Mouse (Mus musculus) heart, adult 9 months (tissue): ENCODE data around the gene Mapre3.

Experiments used
- DNase-seq, 2 experiments: peaks; one replicate each; pipeline ENCODE4 v3.0.0; 2022; ENCODE audit warnings: low spot score in 2 of 2

Mapre3 gene

DNA sequence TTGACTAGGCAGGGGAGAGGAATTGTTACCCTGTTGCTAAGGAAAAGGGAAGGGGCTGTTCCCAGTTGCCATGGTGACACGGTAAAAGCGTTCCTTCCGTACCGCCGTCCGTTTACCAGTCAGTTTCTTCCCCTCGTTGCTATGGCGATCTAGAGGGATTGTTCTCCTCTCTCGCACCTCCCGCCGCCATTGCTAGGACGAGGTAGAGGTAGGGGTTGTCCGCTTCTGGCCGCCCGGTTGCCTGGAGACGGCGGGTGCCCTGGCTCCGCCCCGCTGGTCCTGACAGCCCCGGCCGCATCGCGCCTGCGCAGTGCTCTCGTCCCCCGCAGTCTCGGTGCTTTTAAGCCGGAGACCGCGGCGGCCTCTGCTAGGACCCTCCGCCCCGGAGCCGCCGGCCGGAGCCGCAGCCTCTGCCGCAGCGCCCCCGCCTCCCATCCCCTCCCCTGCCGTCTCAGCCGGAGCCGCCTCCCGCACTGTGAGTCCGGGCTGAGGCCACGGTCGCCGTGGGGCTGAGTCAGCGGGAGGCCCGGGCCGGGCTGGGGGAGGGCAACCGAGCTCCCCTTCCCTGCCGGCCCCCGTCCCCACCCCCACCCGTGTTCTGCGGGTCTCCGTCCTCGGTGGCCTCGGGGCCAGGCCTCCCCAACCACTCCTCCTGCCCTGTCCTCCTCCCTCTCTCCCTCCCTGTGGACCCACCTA, at the start of gene Mapre3:
Mapre3 (plus strand) TSS at position 218 of the 696 bp plus-strand sequence.
- DNase-seq: peak; percentile 93 to 95

- DNase-seq: no peak
These were observed 48.7 kb upstream of the Mapre3 start for GRCm38 (mm10) chr5:30765596-30766370.

- no peak for DNase-seq
These were observed 46.4 kb upstream of the Mapre3 start for GRCm38 (mm10) chr5:30768082-30768481.

- peak; percentile 16 to 35 for DNase-seq
These were observed 45.8 kb upstream of the Mapre3 start for GRCm38 (mm10) chr5:30768598-30768997.

DNA sequence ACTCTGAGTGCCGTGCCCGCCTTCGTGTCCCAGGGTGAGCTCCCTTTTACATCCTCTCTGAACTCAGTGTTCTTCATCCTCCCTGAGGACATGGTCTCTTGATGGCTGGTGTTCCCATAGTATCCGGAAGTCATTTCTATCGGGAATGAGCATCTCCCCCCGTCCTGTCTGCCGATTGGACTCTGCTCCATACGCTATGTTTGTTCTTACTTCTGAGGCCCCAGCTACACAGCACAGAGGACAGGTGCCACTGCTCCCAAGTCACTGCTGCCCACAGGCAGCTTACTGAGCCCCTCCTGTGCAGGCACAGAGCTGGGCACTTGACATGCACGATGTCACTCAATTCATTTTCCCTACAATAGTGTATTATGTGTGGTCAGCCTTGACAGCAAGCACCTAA, 45.4 kb upstream of the Mapre3 start:
- DNase-seq: no peak

GRCm38 (mm10) chr5:30774601-30775371, 39.7 kb upstream of the Mapre3 start:
- DNase-seq: peak; percentile 74 to 83

GRCm38 (mm10) chr5:30780699-30781098, 33.7 kb upstream of the Mapre3 start:
- DNase-seq: peak; percentile 34 to 52

DNA sequence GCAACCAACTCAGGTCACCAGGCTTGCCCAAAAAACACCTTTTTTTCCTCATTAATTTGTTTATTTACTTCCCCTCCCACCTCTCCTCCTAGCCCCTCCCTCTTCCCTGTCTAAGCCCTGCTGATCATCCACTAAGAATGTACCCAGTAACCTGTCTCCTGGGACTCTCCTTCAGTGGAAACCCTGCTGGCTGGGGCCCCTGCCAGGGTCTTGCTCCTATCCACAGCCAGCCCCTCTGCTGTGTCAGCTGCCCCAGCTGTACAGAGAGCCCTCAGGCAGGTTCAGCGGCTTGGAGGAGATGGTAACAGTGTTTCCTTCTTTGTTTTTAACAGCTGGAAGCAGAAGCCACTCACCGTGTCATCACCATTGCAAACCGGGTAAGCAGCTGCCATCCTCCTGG, 33.3 kb upstream of the Mapre3 start:
- DNase-seq: no peak

GRCm38 (mm10) chr5:30787381-30787780, 27.1 kb upstream of the Mapre3 start:
- DNase-seq: no peak

DNA sequence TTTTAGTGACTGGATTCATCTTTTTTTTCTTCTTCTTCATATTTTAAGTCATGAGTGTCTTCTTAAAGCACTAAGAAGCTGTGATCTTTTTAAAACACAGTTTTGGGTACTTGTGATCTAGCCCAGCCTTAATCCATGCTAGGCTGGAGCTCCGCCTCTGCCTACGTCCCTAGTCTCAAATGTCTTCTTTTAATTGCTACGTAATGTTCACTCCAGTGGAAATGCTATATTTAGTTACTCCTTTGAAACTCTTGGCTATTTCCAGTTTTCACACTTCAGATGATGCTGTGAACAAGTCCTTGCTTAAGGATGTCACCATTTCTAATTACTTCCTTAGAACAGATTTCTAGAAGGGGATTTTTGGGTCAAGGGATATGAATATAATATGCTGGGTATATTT, 24.4 kb upstream of the Mapre3 start:
- DNase-seq: no peak

- DNase-seq: peak; percentile 32 to 49
These were observed 18.3 kb upstream of the Mapre3 start for GRCm38 (mm10) chr5:30796125-30796524.

DNA sequence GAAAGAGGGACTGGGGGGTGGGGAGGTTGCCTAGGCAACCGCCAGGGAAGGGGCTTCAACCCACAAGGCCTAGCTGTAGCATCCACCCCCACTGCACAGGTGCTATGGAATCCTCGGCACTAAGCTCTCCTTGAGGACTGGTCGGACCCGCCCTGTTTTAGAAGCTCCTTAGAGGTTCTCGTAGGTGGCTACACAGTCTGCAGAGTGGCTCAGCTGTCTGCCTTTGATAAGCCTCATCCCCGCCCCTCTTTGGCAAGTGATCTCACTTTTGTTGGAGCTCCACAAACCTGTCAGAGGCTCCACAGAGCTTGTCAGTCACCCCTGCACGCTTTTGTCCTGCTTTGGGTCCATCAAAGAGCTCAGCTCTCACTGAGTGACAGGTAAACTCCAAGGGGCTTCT, 17.0 kb upstream of the Mapre3 start:
- no peak for DNase-seq

DNA sequence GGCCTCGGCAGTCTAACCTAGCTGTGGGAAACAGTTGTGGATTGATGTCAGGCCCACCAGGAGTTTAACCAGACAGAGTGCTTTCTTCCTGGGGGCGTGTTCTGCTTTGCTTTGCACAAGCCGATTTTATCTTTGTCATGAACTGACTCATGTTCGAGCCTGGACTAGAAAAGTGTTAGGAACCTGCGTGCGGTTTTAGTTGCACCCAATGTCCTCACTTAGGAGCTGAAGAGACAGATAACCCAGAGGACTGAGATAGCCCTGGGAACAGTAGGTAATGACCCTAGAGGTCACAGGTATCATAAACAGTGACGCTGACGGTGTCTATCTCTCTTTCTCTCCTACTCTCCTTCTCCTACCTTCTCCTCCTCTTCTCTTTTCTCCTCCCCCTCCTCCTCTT, 16.5 kb upstream of the Mapre3 start:
- no peak for DNase-seq

- DNase-seq: no peak
These were observed 15.5 kb upstream of the Mapre3 start for GRCm38 (mm10) chr5:30798965-30799364.

- DNase-seq: no peak
These were observed 11.5 kb upstream of the Mapre3 start for GRCm38 (mm10) chr5:30802724-30803467.

DNA sequence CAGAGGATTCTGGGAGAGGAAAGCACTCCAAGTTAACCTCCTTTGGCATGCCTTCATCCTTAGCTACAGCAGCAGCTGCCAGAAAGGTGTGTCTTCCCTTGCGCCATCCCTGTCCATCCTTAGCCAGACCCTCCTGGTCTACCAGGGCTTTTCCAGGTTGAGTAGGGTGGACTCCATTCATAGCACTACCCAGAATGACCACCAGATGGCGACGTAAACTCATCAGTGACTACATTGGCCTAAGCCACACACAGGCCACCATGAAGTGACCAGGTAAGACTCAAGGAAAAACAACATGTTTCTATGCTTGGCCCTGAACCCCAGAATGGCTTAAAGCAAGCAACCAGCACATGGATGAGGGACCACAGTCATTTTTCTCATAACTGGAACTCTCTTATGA, 8.3 kb upstream of the Mapre3 start:
- DNase-seq: peak; percentile 82 to 86

DNA sequence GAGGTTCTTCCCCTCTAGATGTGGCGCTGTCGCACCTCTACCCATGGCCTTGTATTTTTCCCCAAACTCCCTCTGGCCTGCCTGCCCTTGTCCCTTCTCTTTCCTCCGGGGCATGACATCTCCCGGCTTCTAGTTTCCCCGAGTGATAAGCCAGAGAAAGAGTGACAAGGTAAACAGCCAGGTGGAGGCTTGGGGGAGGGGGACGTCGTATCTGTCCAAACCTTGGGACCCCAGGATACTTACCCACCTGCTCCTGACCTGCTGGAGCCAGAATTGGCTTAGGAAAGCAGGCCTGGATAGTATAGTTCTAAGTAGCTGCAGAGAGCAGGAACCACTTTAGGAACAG, 652 bp downstream of the Mapre3 start:
- peak in 1 of 2 experiments; percentile 14 for DNase-seq

- peak; percentile 38 to 45 for DNase-seq
These were observed 1.9 kb downstream of the Mapre3 start for GRCm38 (mm10) chr5:30816261-30816791.

DNA sequence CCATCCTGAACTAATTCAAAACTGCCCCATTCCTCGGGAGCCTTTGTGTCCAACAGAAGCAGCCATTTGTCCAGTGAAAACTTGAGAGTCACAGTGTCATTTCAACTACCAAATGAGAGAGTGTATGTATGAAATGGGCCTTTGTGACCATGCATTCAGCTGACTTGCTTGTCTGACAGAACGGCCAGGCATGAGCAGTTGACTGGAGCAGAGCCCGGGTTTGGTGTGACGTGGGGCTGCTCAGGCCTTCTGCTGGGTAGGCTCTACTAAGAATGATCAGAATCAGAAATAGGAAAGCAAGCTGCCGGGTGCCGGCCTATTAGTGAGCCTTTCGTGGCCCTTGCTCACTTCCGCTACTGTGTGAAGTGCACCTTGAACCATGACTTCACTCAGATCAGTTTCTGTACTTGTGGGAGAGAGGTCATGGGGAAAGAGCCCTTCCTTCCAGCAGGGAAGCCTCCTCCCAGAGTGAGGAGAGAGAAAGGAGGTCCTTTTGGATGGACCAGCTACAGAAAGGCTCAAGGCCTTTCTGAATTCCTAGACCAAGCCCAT, 4.4 kb downstream of the Mapre3 start:
- no peak for DNase-seq

- DNase-seq: no peak
These were observed 8.2 kb downstream of the Mapre3 start for GRCm38 (mm10) chr5:30822689-30823088.

DNA sequence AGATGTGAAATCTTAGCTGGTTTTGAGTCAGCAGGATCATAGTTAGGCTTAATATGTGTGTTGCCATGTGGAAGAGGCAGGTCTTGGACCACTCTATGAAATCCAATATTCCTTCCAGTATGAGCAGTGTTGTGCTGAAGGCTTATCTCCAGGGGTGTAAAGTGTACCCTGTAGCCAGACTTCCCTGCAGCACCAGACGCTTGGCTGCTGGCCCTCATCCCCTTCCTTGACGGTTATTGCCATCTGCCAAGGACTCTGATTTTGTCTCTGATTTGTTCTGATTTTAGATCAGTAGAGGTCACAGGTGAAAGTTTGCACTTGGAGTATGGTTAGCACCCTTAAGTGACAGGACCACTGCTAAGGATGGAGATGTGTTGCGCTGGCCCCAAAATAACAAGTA, 8.7 kb downstream of the Mapre3 start:
- DNase-seq: no peak
